Mouse (Mus musculus) heart, postnatal 0 days (tissue): ENCODE measurements around the gene Nek7.

Source experiments
- CTCF ChIP-seq: IDR thresholded peaks from 2 replicates; pipeline ENCODE4 v1.5.1; 2016; ENCODE audit warnings: antibody characterized with exemption, control low read depth, low read depth
- EP300 ChIP-seq: IDR thresholded peaks from 2 replicates; pipeline ENCODE4 v1.6.1; 2016; ENCODE audit warnings: antibody characterized with exemption, low read depth

DNA sequence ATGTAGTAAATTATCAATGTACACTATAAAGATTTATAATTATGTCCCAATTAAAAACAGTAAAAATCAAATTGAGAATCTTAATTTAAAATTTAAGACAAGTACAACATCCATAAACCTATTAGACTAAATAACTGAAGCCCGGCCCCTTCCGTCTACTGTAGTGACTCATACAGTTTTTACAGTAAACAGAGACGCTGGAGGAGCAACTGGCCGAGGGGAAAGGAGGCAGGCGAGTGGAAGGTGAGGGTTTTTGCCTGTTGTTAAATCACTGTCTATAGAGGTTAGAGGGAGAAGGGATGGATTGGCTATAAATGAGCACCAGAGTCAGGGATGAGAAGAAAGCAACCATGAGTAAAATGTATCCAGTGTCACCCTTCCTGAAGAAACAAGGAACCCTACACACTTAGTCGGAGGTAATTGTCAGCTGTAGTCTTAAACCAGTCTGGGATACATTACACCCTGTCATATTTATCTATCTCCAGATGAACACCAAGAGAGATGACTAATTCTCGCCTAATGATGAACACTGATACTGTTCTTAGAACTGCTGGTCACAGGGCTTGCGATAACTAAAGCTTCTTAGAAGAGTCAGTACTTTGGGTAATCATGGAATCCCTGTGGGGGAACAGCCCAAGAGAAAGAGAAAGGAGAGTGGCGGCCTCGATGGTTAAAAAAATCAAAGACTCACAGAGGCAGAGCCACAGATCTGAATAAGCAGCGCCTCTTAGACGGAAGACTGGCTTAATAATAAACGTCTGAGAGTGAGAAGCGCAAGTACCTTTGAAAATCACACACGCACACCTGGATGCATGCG, 84.0 kb downstream of the Nek7 start:
- TF ChIP-seq CTCF (no peak), EP300 (no peak)
